Mouse (Mus musculus): ENCODE data around the gene Asb7.

Asb7 gene

DNA sequence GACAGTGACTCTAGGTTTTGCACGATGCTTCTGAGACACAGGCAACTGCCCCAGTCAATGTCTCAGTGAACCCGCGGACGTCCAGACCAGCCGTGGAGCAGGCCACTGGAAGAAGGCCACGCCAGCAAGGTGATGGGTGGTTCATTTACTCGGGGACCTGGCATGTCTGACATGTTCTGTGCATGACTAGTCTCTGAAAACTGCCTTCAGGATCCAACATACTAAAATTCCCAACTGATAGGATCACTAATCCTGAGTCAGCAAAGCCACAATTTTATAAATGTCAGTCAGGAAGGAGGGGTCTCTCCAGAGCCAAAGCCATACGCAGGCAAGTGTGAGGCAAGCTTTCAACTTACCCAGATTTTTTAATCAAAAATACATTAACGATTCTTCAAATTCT is 35.8 kb downstream of the Asb7 start:
- DNase-seq (ENCODE audit: low read depth, low spot score) = no peak

DNA sequence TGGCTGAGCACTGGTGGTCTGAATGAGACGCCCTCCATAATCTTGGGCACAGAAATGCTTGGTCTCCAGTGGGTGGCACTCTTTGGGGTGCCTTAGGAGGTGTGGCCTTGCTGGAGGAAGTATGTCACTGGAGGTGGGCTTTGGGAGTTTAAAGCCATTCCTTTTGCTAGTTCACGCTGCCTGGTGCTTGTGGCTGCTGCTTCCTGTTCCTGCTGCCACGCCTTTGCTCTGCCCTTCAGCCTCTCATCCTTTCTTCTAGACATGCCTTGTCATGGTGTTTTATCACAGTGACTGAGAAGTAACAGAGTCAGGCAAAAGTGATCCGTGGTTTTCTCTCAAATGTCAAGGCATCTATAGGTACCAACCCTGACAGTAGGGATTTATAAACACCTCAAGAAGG is 37.2 kb downstream of the Asb7 start:
- DNase-seq (ENCODE audit: low read depth, low spot score) = no peak

DNA sequence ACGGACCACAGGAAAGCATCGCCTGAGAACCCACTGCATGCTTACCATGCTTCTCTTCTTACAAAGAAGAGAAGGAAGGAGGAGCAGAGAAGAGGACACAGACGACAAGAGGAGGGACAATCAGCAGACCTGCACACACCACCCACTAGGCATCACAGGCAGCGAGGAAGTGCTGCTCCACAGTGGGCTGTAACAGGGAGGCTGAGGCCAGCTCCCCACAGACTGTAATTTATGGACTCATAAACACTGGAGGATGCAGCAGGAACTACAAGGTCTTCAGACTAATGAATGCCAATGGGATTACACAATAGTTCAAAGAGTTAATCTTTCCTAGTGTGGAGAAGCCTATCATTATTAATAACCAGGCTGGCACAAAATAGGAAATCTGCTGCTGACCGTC is 38.5 kb downstream of the Asb7 start:
- no peak for DNase-seq (ENCODE audit: low read depth, low spot score)

DNA sequence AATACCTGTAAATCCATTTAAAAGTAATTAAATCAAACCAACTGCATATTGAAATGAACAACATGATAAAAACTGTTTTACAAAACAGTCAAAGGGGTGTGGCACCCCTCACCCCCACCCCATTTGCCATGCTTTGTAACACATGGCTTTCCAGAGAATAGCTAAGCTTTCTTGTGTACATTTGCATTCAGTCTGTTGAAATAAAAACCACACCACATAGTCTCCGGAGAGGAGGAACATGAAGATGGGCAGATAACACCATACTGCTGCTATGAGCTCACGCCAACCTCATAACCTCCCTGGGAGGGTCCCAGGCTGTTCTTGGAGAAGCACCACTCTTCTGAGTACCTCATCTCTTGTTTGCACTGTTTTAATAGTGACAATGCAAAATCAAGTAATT is 40.2 kb downstream of the Asb7 start:
- no peak for DNase-seq (ENCODE audit: low read depth, low spot score)

DNA sequence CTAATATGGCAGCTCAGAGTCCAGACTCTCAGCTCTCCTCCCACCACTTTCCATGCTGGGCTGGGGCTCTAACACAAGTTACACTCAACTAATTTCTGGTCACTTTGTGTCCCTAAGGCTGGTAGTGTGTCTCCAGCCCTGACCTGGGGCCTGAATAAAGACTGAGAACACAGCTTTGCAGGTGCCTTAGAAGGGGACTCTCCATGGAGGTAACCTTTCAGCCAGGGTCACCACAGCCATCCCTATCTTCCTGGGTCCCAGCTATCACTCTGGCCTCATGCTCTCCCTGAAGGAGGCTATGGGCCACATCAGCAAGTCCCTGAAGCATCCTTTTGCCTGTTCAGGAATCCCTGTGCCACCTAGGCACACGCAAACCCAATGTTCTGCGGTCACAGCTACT is 43.7 kb downstream of the Asb7 start:
- DNase-seq (ENCODE audit: low read depth, low spot score) = no peak

DNA sequence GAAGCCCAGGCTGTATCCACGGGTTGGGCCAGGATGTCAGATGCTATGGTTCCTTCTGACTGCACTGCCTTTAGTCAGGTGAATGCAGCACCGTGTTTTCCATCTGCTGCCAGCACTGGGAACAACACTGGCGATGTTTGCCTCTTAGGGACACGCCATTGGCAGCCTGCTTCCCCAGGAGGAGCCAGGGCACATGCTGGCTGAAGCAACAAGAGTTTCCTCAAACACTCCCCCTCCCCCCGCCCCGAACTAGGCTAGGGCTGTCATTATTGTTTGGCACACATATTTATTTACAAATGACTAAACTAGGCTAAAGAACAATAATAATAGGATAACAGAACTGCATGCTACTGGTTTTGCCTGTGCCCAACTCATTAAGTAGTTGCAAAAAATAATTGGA is 56.0 kb downstream of the Asb7 start:
- DNase-seq (ENCODE audit: low read depth, low spot score) = no peak

DNA sequence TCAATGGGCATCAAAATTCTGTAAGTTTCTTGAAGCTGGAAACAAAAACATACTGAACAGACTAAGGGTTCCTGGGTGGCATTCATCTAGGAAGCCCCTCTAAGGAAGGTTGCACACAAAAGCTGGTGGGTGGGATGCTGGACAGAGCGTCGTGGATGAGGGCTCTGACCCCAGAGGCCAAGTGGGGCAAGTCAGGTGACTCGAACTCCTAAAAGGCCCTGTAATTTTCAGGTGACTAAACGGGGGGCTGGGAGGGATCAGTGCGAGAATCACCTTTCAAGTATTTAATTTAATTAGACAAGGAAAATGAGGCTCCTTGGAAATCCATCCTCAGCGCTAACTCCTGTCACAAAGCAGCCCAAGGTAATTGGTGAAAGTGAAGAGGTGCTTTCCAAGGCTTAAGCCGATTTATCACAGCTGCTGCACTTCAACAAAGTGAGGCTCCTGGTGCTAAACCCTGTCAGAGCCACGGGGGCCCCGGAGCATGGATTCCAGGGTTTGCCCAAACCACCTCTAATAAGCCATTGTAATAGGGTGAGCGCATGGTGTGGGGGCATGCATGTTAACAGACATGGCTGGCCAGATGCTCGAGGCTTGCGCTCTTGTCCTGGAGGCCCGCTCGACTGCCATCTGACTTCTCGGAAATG is 59.1 kb downstream of the Asb7 start:
- no peak for DNase-seq (ENCODE audit: low read depth, low spot score)

DNA sequence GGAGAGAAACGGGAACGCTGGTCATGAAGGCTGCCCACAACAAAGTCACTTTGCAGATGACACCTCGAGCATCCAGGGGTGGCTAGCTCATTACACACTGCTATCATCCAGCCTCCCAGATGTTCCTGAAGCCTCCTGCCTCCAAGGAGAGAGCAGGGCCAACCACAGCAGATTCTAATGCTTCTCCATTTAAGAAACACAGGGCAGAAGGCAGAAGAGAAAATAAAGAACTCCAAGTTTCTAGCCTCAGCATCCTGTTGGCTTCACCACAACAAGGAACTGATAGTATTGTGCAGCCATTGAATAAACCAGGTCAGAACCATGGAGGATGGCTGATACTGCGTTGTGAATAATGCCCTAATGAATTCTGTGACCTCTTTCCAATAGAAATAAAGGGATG is 60.0 kb downstream of the Asb7 start:
- DNase-seq (ENCODE audit: low read depth, low spot score) = no peak

DNA sequence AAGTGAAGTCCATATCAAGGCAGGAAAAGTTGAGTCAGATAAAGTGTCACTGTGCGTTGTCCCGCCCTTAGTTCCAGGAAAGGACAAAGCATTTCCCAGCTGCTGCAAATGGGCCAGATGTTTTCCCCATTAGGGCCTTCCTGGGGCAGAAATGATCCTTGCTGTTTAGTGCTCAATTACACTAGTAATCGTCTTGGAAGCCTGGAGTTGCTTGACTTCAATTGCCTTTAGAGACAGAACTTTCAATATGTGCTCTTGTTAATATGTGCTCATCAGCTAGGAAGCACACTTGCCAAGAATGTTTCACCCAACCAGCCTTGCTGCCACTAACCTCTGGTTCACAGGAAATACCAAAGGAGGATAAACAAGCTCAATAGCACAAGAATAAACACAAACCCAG is 66.0 kb downstream of the Asb7 start:
- DNase-seq (ENCODE audit: low read depth, low spot score) = no peak

DNA sequence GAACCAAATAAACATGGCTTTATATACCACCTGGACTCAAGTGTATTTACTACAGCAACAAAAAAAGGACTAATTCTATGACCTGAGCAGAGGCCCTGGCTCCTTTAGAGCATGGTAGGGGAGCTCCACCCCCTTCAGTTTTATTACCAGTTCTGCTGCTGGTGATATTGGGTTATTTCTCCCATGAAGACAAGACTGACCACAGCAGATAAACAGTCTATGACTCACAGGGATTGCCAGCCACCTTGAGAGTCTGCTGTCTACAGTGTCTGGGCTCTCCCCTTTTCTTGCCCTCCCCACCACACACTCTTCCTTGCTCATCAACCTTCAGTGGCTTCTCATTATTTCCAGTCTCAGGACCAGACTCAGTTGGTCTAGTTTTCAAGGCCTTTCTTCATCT is 87.5 kb downstream of the Asb7 start:
- no peak for DNase-seq (ENCODE audit: low read depth, low spot score)

DNA sequence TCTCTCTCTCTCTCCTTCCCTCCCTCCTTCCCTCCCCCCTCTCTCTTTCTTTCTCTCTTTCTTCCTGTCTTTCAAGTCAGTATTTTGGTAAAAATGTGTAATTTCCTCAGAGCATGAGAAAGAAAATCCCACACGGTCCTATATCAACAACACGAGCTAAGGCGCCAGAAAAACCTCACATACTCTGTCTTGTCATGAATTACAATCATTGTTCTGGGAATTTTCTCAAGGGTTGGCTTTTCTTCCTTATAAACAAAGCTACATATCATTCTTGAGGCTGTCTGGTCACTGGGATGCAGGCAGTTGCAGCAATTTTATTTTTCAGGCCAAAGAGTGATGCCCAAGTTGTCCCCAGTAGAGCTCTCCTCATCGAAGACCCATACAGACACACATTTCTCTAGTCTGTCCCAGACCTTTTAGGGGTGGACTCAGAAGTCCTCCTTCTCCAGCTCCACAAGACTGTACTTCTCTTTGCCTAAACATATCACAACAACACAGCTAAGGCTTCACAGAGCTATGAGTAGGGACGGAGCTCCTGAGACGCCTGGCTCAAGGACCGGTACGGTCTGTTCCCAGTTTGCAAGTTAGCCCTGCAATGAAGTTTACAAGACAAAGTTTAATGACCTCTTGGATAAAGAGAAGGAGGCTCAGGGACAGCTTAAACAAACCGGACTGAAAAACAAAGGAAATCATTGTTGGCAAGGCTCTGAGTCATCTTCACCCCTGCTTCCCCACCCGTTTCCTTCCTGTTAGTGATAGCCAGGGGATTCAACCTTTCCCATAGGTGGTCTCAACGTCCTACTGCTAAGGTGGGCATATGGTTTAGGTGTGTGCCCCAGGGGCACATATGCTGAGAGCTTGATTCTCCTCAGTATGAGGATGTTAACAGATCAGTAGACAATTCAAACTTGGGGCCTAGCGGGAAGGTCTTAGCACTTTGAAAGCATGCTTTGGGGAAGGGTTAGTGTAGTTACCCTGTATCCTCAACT is 88.5 kb downstream of the Asb7 start:
- no peak for DNase-seq (ENCODE audit: low read depth, low spot score)

DNA sequence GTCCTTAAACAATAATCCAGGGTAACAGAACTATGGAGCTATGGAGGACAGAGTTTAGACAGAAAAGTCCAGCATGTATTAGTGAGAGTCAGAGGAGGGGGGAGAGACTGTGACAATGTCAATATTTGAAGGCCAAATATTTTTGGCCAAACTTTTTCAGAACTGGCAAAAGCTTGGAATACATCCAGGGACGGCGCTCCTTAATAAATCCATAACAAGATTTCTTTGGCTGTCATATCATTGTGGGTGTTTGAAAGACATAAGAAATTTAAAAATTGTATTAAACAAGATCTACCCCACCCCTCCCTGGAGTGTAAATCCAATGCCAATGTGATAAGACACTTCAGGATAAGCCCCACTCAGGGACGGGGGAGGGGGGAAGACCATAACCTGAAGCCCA is 89.3 kb downstream of the Asb7 start:
- no peak for DNase-seq (ENCODE audit: low read depth, low spot score)

DNA sequence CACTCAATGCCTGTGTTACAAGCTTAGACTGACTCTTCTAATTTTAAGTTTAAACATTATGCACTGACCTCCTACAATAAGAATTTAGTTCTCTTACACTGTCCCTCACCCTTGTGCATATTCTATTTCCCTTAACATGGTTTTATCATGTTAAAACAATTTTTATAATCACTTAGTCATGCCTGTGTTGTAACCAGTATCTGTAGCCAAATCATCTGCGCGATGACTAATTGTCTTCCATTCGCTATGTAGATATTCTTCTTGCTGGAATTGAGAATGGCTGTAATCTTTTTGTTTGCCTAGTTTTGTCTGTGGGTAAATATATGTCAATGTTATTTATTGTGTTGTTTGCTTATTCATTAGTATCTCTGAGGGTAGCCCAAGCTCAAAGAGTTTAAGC is 91.5 kb downstream of the Asb7 start:
- no peak for DNase-seq (ENCODE audit: low read depth, low spot score)

Measured in c-Kit-negative CD71-positive TER-119-positive erythroid progenitor cells, embryonic 14.5 days (primary cell).